ENCODE assay signal across 27 mouse cellular contexts in genomic region chr5:117891545-117891944, GRCm38 (mm10).
DNase-seq lines count a peak whose midpoint lies in the region; ATAC-seq and TF ChIP-seq lines count a peak whose summit lies in the region.
"Had no signal": no experiment of that assay in that cellular context is flagged by ENCODE, and none has a peak within 500 bp of the region (broad histone marks: within the 10 kb centered on the region; RNA-seq: fewer than 3 reads in every experiment).

No protein-coding gene starts in this region.

- no peaks in the 10 kb centered on the region for H3K9me3 ChIP-seq in liver, postnatal 0 days (ENCODE audit: low read length)
- H3K9me3 ChIP-seq in CH12.LX (replicated peaks; ENCODE audit: low read length): no peaks in the 10 kb centered on the region
- H3K9me3 ChIP-seq in hindbrain, embryonic 11.5 days (ENCODE audit: control insufficient read depth, low read length): no peaks in the 10 kb centered on the region
- H3K9me3 ChIP-seq: embryonic facial prominence, embryonic 10.5 days; embryonic facial prominence, embryonic 13.5 days; forebrain, embryonic 10.5 days; forebrain, embryonic 13.5 days; hindbrain, embryonic 13.5 days had no signal

- no peaks in the 10 kb centered on the region for H3K4me1 ChIP-seq in liver, postnatal 0 days (ENCODE audit: insufficient read depth)
- peaks cover 2 to 50% of the 10 kb centered on the region in 2 experiments; a peak in 3 of 4 replicates for H3K4me1 ChIP-seq in CH12.LX (ENCODE audit: control insufficient read depth in 1 of 2, insufficient read depth in 2 of 2)
- no peaks in the 10 kb centered on the region for H3K4me1 ChIP-seq in hindbrain, embryonic 11.5 days (replicated peaks; ENCODE audit: control insufficient read depth, insufficient read depth, low read length)
- H3K4me1 ChIP-seq: forebrain, embryonic 13.5 days; hindbrain, embryonic 13.5 days had no signal

- no peak overlapping the region for H3K4me2 ChIP-seq in liver, postnatal 0 days (ENCODE audit: low read depth, low read length)
- H3K4me2 ChIP-seq in CH12.LX (ENCODE audit: insufficient read depth, low read depth, poor library complexity, severe bottlenecking) (no peak overlapping the region), myocyte (ENCODE audit: low read depth) (peak overlapping the region; percentile 6)
- H3K4me2 ChIP-seq in hindbrain, embryonic 11.5 days (replicated peaks; ENCODE audit: low read depth, low read length): no peak overlapping the region
- H3K4me2 ChIP-seq: embryonic facial prominence, embryonic 13.5 days; forebrain, embryonic 13.5 days; heart, embryonic 11.5 days; hindbrain, embryonic 13.5 days had no signal

- no peak for TF ChIP-seq POLR2A in CH12.LX (IDR thresholded peaks at IDR 0.05; ENCODE audit: low read depth, low read length)
- no peak for TF ChIP-seq POLR2A in myocyte (IDR thresholded peaks at IDR 0.05; ENCODE audit: insufficient read length, low read depth)

- H3K79me2 ChIP-seq in CH12.LX (replicated peaks; ENCODE audit: control insufficient read depth, extremely low read depth, insufficient read depth, poor library complexity, severe bottlenecking) (no peaks in the 10 kb centered on the region), myocyte (ENCODE audit: control insufficient read depth, insufficient read depth) (no peaks in the 10 kb centered on the region)

- no peaks in the 10 kb centered on the region for H3K36me3 ChIP-seq in liver, postnatal 0 days (replicated peaks; ENCODE audit: insufficient read depth, low read length)
- H3K36me3 ChIP-seq in CH12.LX (replicated peaks in 1 of 2; ENCODE audit: control insufficient read depth in 1 of 2, insufficient read depth in 1 of 2, low read length in 1 of 2) (no peaks in the 10 kb centered on the region), myocyte (ENCODE audit: control insufficient read depth, insufficient read depth) (no peaks in the 10 kb centered on the region)
- no peaks in the 10 kb centered on the region for H3K36me3 ChIP-seq in hindbrain, embryonic 11.5 days (ENCODE audit: control insufficient read depth, insufficient read depth, low read length)
- H3K36me3 ChIP-seq: embryonic facial prominence, embryonic 10.5 days; embryonic facial prominence, embryonic 13.5 days; forebrain, embryonic 10.5 days; G1E; hindbrain, embryonic 13.5 days had no signal

- H3K27me3 ChIP-seq in liver, postnatal 0 days (ENCODE audit: insufficient read depth, low read length): no peaks in the 10 kb centered on the region
- H3K27me3 ChIP-seq in CH12.LX (replicated peaks) (no peaks in the 10 kb centered on the region), myocyte (ENCODE audit: control insufficient read depth, insufficient read depth, insufficient read length) (no peaks in the 10 kb centered on the region)
- H3K27me3 ChIP-seq in hindbrain, embryonic 11.5 days (ENCODE audit: control insufficient read depth, insufficient read depth, low read length): no peaks in the 10 kb centered on the region
- H3K27me3 ChIP-seq: embryonic facial prominence, embryonic 13.5 days; forebrain, embryonic 13.5 days had no signal

- in situ Hi-C loops in CH12.LX (cut with MboI; ENCODE audit: low pct_ligation_motif_present, low pct_unique_long_range_greater_than_20kb, low sequenced_read_pairs): loop anchor here (5.0 kb wide), 1 partner anchor 36 kb away; no protein-coding TSS in a partner anchor

- dilution Hi-C loops in CH12.LX (cut with MboI; ENCODE audit: extremely low pct_ligation_motif_present, extremely low pct_unique_long_range_greater_than_20kb, low sequenced_read_pairs): no loop called here

- H3K4me3 ChIP-seq in liver, postnatal 0 days (ENCODE audit: low read depth, low read length): no peak overlapping the region
- H3K4me3 ChIP-seq in CH12.LX (replicated peaks in 1 of 3; ENCODE audit: low read depth in 2 of 3, low read length in 2 of 3, poor library complexity in 1 of 3) (no peak overlapping the region), myocyte (no peak overlapping the region)
- H3K4me3 ChIP-seq in hindbrain, embryonic 11.5 days (ENCODE audit: low read depth, low read length): no peak overlapping the region
- H3K4me3 ChIP-seq: embryonic facial prominence, embryonic 10.5 days; embryonic facial prominence, embryonic 13.5 days; forebrain, embryonic 10.5 days; forebrain, embryonic 13.5 days; hindbrain, embryonic 13.5 days had no signal

- no peak overlapping the region for H3K9ac ChIP-seq in liver, postnatal 0 days (replicated peaks)
- no peak overlapping the region for H3K9ac ChIP-seq in CH12.LX (ENCODE audit: insufficient read depth, low read depth)
- H3K9ac ChIP-seq in hindbrain, embryonic 11.5 days (ENCODE audit: low read depth, low read length): no peak overlapping the region
- H3K9ac ChIP-seq: embryonic facial prominence, embryonic 13.5 days; forebrain, embryonic 13.5 days; hindbrain, embryonic 13.5 days had no signal

- H3ac ChIP-seq in myocyte (ENCODE audit: control insufficient read depth, insufficient read length): no peak overlapping the region

- TF ChIP-seq RAD21 in CH12.LX (IDR thresholded peaks at IDR 0.05; ENCODE audit: low read depth, low read length): no peak

- peak; percentile 15; the same call in 1 of the 2 replicates for ATAC-seq in liver, postnatal 0 days
- ATAC-seq in hindbrain, embryonic 11.5 days (ENCODE audit: low FRiP score): no peak
- no peak for ATAC-seq in erythroblast, adult 5-6 weeks (replicated peaks; ENCODE audit: low FRiP score, poor library complexity, severe bottlenecking)
- ATAC-seq: forebrain, embryonic 13.5 days; forebrain, embryonic 16.5 days; hindbrain, embryonic 16.5 days; inflammation-experienced regulatory T-cells, adult 6 months; Patski had no signal

- no peak for TF ChIP-seq EP300 in liver, postnatal 0 days (IDR thresholded peaks at IDR 0.05; ENCODE audit: low read depth)
- no peak for TF ChIP-seq EP300 in CH12.LX (IDR thresholded peaks at IDR 0.05; ENCODE audit: low read length)

- no peak for TF ChIP-seq CTCF in liver, postnatal 0 days (IDR thresholded peaks at IDR 0.05; ENCODE audit: low read depth)
- no peak for TF ChIP-seq CTCF in CH12.LX (conservative IDR thresholded peaks at IDR 0.05 in 1 of 2, IDR thresholded peaks at IDR 0.05 in 1 of 2; ENCODE audit: low read depth in 2 of 2, low read length in 2 of 2)

- 0 out of 2 replicates have a peak overlapping the region, but pooled peaks have one; percentile 5 for H3K27ac ChIP-seq in liver, postnatal 0 days (ENCODE audit: low read depth)
- H3K27ac ChIP-seq in CH12.LX (ENCODE audit: insufficient read depth, low read depth): no peak overlapping the region
- H3K27ac ChIP-seq in hindbrain, embryonic 11.5 days (ENCODE audit: low read depth, low read length): no peak overlapping the region
- H3K27ac ChIP-seq: embryonic facial prominence, embryonic 10.5 days; embryonic facial prominence, embryonic 13.5 days; forebrain, embryonic 10.5 days; forebrain, embryonic 13.5 days; hindbrain, embryonic 13.5 days had no signal

- no peak for DNase-seq in liver, postnatal 0 days
- DNase-seq in liver (no peak), 416B (ENCODE audit: low read depth) (peak; percentile 7), CH12.LX (ENCODE audit: extremely low read depth) (peak; percentile 60)
- no peak for DNase-seq in hindbrain, embryonic 11.5 days (ENCODE audit: low spot score)
- DNase-seq: adrenal gland, postnatal 10 days; adrenal gland, postnatal 36 days; cerebellum, adult 11-12 months; cerebellum, adult 8-10 months; cerebellum, postnatal 10 days; cerebellum, postnatal 36 days; embryo, embryonic 11 days; gastrocnemius, postnatal 14 days; heart, adult 11 months had no signal

- WGBS in liver, postnatal 0 days (ENCODE audit: insufficient replicate concordance): 30% methylated on average over 5 of the region's 5 CpGs
- 83% methylated on average over 5 of the region's 5 CpGs for WGBS in hindbrain, embryonic 11.5 days

TF ChIP-seq in CH12.LX, 34 proteins besides CTCF, POLR2A, EP300 and RAD21 (continues in another document):
- TF ChIP-seq RCOR1 (conservative IDR thresholded peaks at IDR 0.05; ENCODE audit: low read depth, low read length) (no peak), JUND (conservative IDR thresholded peaks at IDR 0.05; ENCODE audit: low read depth, low read length) (no peak), MYC (IDR thresholded peaks at IDR 0.05; ENCODE audit: low read depth, low read length) (no peak), HCFC1 (IDR thresholded peaks at IDR 0.05; ENCODE audit: low read depth, low read length) (0 out of 2 replicates have a peak, but pooled peaks have one; percentile 28), NELFE (IDR thresholded peaks at IDR 0.05; ENCODE audit: low read depth, low read length) (no peak), SIN3A (IDR thresholded peaks at IDR 0.05; ENCODE audit: low read length) (no peak), ZC3H11A (IDR thresholded peaks at IDR 0.05; ENCODE audit: low read depth, low read length) (no peak), MEF2A (IDR thresholded peaks at IDR 0.05; ENCODE audit: borderline replicate concordance, low read depth, low read length) (no peak), IRF4 (IDR thresholded peaks at IDR 0.05; ENCODE audit: low read depth, low read length) (no peak), MAZ (IDR thresholded peaks at IDR 0.05; ENCODE audit: low read depth, low read length) (no peak), SMC3 (IDR thresholded peaks at IDR 0.05; ENCODE audit: low read depth, low read length) (no peak), GABPA (IDR thresholded peaks at IDR 0.05; ENCODE audit: insufficient replicate concordance, low read depth, low read length) (no peak), CHD1 (IDR thresholded peaks at IDR 0.05; ENCODE audit: low read depth, low read length) (no peak)

TF ChIP-seq in myocyte, 11 proteins besides CTCF, POLR2A, EP300 and RAD21:
- TF ChIP-seq CEBPB (IDR thresholded peaks at IDR 0.05; ENCODE audit: insufficient read depth, poor library complexity, severe bottlenecking) (no peak), E2F4 (IDR thresholded peaks at IDR 0.05; ENCODE audit: insufficient read depth) (no peak), MYOD1 (IDR thresholded peaks at IDR 0.05; ENCODE audit: control insufficient read depth in 1 of 3, insufficient read length in 2 of 3, low read depth in 2 of 3) (no peak), USF1 (IDR thresholded peaks at IDR 0.05; ENCODE audit: low read depth) (no peak), TCF12 (IDR thresholded peaks at IDR 0.05; ENCODE audit: insufficient read depth, poor library complexity, severe bottlenecking) (no peak), MAX (IDR thresholded peaks at IDR 0.05; ENCODE audit: low read depth) (no peak), SRF (IDR thresholded peaks at IDR 0.05; ENCODE audit: control insufficient read depth, insufficient read length, low read depth) (no peak), TCF3 (IDR thresholded peaks at IDR 0.05; ENCODE audit: insufficient read length, low read depth) (no peak), MYOG (IDR thresholded peaks at IDR 0.05; ENCODE audit: control insufficient read depth in 1 of 3, insufficient read depth in 1 of 3, insufficient read length in 2 of 3, low read depth in 2 of 3) (no peak), REST (IDR thresholded peaks at IDR 0.05; ENCODE audit: insufficient read depth, insufficient read length) (no peak), POLR2AphosphoS2 (IDR thresholded peaks at IDR 0.05; ENCODE audit: insufficient read length, low read depth) (no peak)

Comparison
In these comparisons a context has a peak if more than half of its experiments do, and no peak if none do; other contexts are left out.
1. DNase-seq: peak in 416B (single experiment) and CH12.LX (single experiment); none in liver, postnatal 0 days (single experiment), liver (single experiment) and hindbrain, embryonic 11.5 days (single experiment).